Mouse (Mus musculus): ENCODE data around the gene Pard3b. TPM values are rescaled to one million over a fixed set of nuclear protein-coding genes. Genes with fewer than 3 reads are reported as not detected.

Pard3b gene
- polyA plus RNA-seq, 1 experiment from 2014 or later, result 15.4 TPM

DNA sequence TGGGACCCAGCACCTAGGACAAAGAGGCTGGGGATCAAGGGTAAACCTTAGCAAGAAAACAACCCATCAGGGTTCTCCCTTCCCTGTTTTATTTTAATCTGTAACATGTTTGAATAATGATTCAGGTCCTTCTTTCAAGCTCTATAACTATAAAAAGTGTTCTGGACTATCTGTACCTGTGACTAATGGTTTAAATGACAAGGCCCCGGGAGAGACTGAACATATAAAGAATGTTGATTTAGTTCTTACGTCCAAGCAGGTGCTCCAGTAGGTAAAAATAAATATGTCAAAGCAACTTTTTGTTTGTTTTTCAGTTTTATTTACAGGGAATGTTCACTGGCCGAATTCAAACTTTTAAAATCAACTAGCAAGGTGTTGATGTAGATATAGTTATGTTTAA lies 544.0 kb downstream of the Pard3b start:
- DNase-seq (ENCODE audit: low spot score) (no peak), ATAC-seq (replicated peaks; ENCODE audit: low FRiP score) (no peak)
- no peaks in the 10 kb centered on the region for H3K36me3 ChIP-seq (ENCODE audit: control insufficient read depth, insufficient read depth, low read length)
- no peak overlapping the region for H3K9ac ChIP-seq (ENCODE audit: low read length)
- WGBS, result 90% methylated on average over 3 of the region's 3 CpGs
- no peak overlapping the region for H3K4me3 ChIP-seq (ENCODE audit: low read depth, low read length)
- H3K4me1 ChIP-seq (replicated peaks; ENCODE audit: control insufficient read depth, insufficient read depth, low read length), result no peaks in the 10 kb centered on the region
- no peaks in the 10 kb centered on the region for H3K27me3 ChIP-seq (ENCODE audit: control insufficient read depth, insufficient read depth, low read length)
- no peak overlapping the region for H3K27ac ChIP-seq (ENCODE audit: low read depth, low read length)
- H3K9me3 ChIP-seq (ENCODE audit: control insufficient read depth, low read length), result no peaks in the 10 kb centered on the region
- no peak overlapping the region for H3K4me2 ChIP-seq (ENCODE audit: low read depth, low read length, severe bottlenecking)

DNA sequence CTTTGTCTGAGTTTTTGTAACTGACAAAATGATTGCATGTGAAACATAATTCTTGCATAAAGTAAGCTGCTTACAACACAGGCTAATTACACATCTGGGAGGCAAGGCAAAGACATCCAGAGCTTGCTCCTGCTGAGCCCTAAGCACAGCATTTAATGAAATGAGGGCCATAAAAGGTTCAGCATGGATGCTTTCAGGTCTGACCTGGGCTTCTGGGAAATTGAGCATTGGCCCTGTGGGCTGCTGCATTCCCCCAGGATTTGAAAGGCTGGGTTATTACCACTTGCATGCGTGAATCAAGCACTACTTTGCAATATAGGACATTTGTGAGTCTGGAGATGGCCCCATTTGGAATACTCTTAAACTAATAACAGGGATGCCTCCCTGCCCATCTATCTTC lies 552.2 kb downstream of the Pard3b start:
- Histone ChIP-seq H3K4me1 (replicated peaks; ENCODE audit: control insufficient read depth, insufficient read depth, low read length) (peaks cover 3% of the 10 kb centered on the region; the same call in 1 of the 2 replicates), H3K27me3 (ENCODE audit: control insufficient read depth, insufficient read depth, low read length) (no peaks in the 10 kb centered on the region), H3K36me3 (ENCODE audit: control insufficient read depth, insufficient read depth, low read length) (no peaks in the 10 kb centered on the region), H3K9ac (ENCODE audit: low read length) (no peak overlapping the region), H3K4me2 (ENCODE audit: low read depth, low read length, severe bottlenecking) (no peak overlapping the region), H3K4me3 (ENCODE audit: low read depth, low read length) (no peak overlapping the region), H3K27ac (ENCODE audit: low read depth, low read length) (peak overlapping the region; percentile 13; the same call in 1 of the 2 replicates), H3K9me3 (ENCODE audit: control insufficient read depth, low read length) (no peaks in the 10 kb centered on the region)
- no peak for ATAC-seq (replicated peaks; ENCODE audit: low FRiP score)
- 39% methylated on average over 1 of the region's 1 CpGs for WGBS
- no peak for DNase-seq (ENCODE audit: low spot score)

DNA sequence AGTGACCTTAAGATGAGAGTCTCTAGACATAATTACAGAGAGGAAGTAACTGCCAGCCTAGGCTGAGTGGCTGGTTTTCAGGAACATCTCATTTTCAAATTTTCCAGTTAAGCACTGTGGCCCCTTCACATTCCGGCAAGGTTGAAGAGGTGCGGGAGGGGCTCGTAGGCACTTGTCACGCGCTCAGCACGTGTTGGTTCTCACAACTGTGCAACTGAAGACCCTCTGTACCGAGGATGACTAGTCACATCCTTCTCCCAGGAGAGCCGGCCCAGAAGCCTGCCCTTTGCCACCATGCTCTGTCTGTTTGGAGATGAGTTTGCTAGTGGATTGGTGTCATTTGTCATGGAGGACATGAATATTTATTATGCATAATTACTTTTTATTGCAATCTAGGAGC lies 558.9 kb downstream of the Pard3b start:
- DNase-seq (ENCODE audit: low spot score), result no peak

DNA sequence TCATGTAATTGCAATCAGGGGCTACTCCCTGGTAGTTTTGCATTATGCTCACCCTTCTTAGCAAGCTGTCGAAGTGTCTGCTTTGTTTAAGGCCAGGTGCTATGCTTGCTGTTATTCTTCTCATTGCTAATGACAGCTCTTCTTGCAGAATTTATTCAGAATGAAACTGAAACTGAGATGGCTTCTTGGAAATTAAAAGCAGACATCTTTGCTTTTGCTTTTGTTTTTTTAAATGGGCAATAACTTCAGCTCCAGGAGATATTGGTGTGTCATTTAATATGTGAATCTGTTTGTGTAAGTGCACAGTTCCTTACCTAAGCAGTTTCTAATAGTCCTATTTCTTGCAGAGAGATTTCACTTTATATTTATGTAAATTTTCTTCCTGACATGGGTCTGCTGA lies 562.3 kb downstream of the Pard3b start:
- Histone ChIP-seq H3K36me3 (ENCODE audit: control insufficient read depth, insufficient read depth, low read length) (no peaks in the 10 kb centered on the region), H3K9ac (ENCODE audit: low read length) (no peak overlapping the region), H3K4me2 (ENCODE audit: low read depth, low read length, severe bottlenecking) (no peak overlapping the region), H3K4me1 (replicated peaks; ENCODE audit: control insufficient read depth, insufficient read depth, low read length) (no peaks in the 10 kb centered on the region), H3K27me3 (ENCODE audit: control insufficient read depth, insufficient read depth, low read length) (no peaks in the 10 kb centered on the region), H3K27ac (ENCODE audit: low read depth, low read length) (no peak overlapping the region), H3K9me3 (ENCODE audit: control insufficient read depth, low read length) (no peaks in the 10 kb centered on the region), H3K4me3 (ENCODE audit: low read depth, low read length) (no peak overlapping the region)
- WGBS, result 77% methylated on average over 1 of the region's 1 CpGs
- no peak for ATAC-seq (replicated peaks; ENCODE audit: low FRiP score)
- DNase-seq (ENCODE audit: low spot score), result no peak

More for the DNA sequence above, 558.9 kb downstream of the Pard3b start:
- no peak for ATAC-seq (replicated peaks; ENCODE audit: low FRiP score)
- Histone ChIP-seq H3K9me3 (ENCODE audit: control insufficient read depth, low read length) (no peaks in the 10 kb centered on the region), H3K9ac (ENCODE audit: low read length) (no peak overlapping the region), H3K4me2 (ENCODE audit: low read depth, low read length, severe bottlenecking) (no peak overlapping the region), H3K27ac (ENCODE audit: low read depth, low read length) (no peak overlapping the region), H3K36me3 (ENCODE audit: control insufficient read depth, insufficient read depth, low read length) (no peaks in the 10 kb centered on the region), H3K4me3 (ENCODE audit: low read depth, low read length) (no peak overlapping the region), H3K4me1 (replicated peaks; ENCODE audit: control insufficient read depth, insufficient read depth, low read length) (no peaks in the 10 kb centered on the region), H3K27me3 (ENCODE audit: control insufficient read depth, insufficient read depth, low read length) (no peaks in the 10 kb centered on the region)
- 76% methylated on average over 8 of the region's 8 CpGs for WGBS

DNA sequence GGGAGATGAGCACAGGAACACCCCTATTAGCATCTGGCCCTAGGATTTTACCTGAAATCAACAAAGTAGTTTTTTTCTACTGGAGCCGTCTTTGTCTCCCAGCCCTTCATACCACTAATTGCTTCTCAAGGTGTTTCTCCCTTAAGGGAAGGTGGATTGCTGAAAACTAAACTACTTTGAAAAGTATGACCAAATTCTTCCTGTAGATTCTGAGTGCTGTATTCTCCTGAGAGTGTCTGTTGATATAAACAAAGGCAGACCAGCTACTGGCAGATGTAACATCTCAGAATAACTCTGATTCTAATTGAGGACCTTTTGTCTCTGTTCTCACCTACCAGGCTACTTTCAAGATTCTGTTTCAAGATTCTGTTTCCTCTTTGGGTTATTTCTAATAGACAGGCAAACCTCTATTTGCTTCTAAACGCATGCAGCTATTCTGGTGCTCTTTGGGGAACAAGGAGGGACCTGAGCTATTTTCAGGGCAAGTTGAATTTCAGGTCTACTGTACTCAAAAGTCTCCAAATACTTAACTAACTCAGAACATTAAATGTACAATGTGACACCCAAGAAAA lies 563.1 kb downstream of the Pard3b start:
- WGBS, result 67% methylated on average over 2 of the region's 2 CpGs
- H3K4me2 ChIP-seq (ENCODE audit: low read depth, low read length, severe bottlenecking), result no peak overlapping the region
- ATAC-seq (replicated peaks; ENCODE audit: low FRiP score) (no peak), DNase-seq (ENCODE audit: low spot score) (no peak)
- no peak overlapping the region for H3K27ac ChIP-seq (ENCODE audit: low read depth, low read length)
- H3K4me1 ChIP-seq (replicated peaks; ENCODE audit: control insufficient read depth, insufficient read depth, low read length), result no peaks in the 10 kb centered on the region
- no peak overlapping the region for H3K4me3 ChIP-seq (ENCODE audit: low read depth, low read length)
- no peaks in the 10 kb centered on the region for H3K9me3 ChIP-seq (ENCODE audit: control insufficient read depth, low read length)
- no peaks in the 10 kb centered on the region for H3K27me3 ChIP-seq (ENCODE audit: control insufficient read depth, insufficient read depth, low read length)
- no peak overlapping the region for H3K9ac ChIP-seq (ENCODE audit: low read length)
- H3K36me3 ChIP-seq (ENCODE audit: control insufficient read depth, insufficient read depth, low read length), result no peaks in the 10 kb centered on the region

DNA sequence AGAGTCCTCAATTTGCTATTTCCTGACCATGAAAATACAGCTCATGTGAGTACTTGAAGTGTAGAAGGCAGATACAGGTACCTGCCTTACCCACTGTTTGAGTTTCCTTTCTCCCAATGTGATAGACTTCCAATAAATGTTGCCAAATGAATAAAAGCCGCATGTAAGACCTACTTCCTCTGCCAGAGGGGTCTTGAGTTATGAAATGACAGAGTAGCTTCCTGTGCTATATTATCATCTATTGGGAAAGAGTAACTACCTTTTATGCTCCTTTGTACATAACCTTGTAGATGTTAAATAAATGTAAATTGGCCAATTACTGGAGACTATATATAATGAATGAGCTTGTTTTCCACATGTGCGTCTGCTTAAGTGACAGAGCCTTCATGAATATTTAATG lies 574.7 kb downstream of the Pard3b start:
- ATAC-seq (replicated peaks; ENCODE audit: low FRiP score), result no peak
- no peaks in the 10 kb centered on the region for H3K9me3 ChIP-seq (ENCODE audit: control insufficient read depth, low read length)
- no peak overlapping the region for H3K4me3 ChIP-seq (ENCODE audit: low read depth, low read length)
- WGBS, result 69% methylated on average over 2 of the region's 2 CpGs
- DNase-seq (ENCODE audit: low spot score), result no peak
- H3K27me3 ChIP-seq (ENCODE audit: control insufficient read depth, insufficient read depth, low read length), result no peaks in the 10 kb centered on the region
- no peak overlapping the region for H3K4me2 ChIP-seq (ENCODE audit: low read depth, low read length, severe bottlenecking)
- H3K4me1 ChIP-seq (replicated peaks; ENCODE audit: control insufficient read depth, insufficient read depth, low read length), result no peaks in the 10 kb centered on the region
- no peaks in the 10 kb centered on the region for H3K36me3 ChIP-seq (ENCODE audit: control insufficient read depth, insufficient read depth, low read length)
- no peak overlapping the region for H3K27ac ChIP-seq (ENCODE audit: low read depth, low read length)
- no peak overlapping the region for H3K9ac ChIP-seq (ENCODE audit: low read length)

DNA sequence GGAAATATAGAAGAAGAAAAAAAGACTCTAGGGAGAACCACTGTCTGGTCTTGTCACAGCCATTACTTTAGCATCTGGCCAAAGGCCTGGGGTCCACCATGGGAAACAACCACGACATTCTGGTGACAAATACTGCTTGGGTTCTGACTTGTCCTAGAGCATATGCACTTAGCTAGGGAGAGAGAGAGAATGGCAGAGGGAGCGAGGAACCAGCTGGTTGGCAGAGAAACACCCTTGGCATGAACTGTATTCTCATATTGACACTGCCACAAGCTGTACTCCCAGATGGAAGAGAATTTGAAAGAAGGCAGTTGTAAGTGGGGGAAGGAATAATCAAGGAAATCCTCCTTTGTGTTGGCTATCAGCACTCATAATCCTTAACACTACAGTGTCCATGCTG lies 577.2 kb downstream of the Pard3b start:
- H3K9ac ChIP-seq (ENCODE audit: low read length), result no peak overlapping the region
- no peak overlapping the region for H3K4me2 ChIP-seq (ENCODE audit: low read depth, low read length, severe bottlenecking)
- H3K36me3 ChIP-seq (ENCODE audit: control insufficient read depth, insufficient read depth, low read length), result no peaks in the 10 kb centered on the region
- H3K9me3 ChIP-seq (ENCODE audit: control insufficient read depth, low read length), result no peaks in the 10 kb centered on the region
- DNase-seq (ENCODE audit: low spot score) (no peak), ATAC-seq (replicated peaks; ENCODE audit: low FRiP score) (no peak)
- 73% methylated on average over 2 of the region's 2 CpGs for WGBS
- H3K4me1 ChIP-seq (replicated peaks; ENCODE audit: control insufficient read depth, insufficient read depth, low read length), result no peaks in the 10 kb centered on the region
- no peak overlapping the region for H3K27ac ChIP-seq (ENCODE audit: low read depth, low read length)
- no peaks in the 10 kb centered on the region for H3K27me3 ChIP-seq (ENCODE audit: control insufficient read depth, insufficient read depth, low read length)
- H3K4me3 ChIP-seq (ENCODE audit: low read depth, low read length), result no peak overlapping the region

DNA sequence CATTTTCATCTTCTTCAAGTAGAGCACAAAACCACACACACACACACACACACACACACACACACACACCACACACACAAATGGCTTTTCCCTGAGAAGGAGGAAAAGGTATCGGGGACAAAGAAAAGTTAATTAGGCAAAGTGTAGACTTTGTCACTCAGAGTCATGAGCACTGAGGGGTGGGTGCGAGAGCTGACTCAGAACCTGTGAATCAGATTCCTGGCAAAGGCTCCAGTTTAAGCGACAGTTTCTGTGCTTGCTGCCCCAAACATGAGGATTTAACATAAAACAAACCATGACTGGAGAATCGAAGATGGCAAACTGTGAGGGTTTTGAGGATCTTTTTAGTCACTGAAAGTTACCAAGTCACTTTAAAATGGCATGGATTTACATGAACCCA lies 577.9 kb downstream of the Pard3b start:
- Histone ChIP-seq H3K27ac (ENCODE audit: low read depth, low read length) (no peak overlapping the region), H3K36me3 (ENCODE audit: control insufficient read depth, insufficient read depth, low read length) (no peaks in the 10 kb centered on the region), H3K27me3 (ENCODE audit: control insufficient read depth, insufficient read depth, low read length) (no peaks in the 10 kb centered on the region), H3K9me3 (ENCODE audit: control insufficient read depth, low read length) (no peaks in the 10 kb centered on the region), H3K9ac (ENCODE audit: low read length) (no peak overlapping the region), H3K4me2 (ENCODE audit: low read depth, low read length, severe bottlenecking) (no peak overlapping the region), H3K4me1 (replicated peaks; ENCODE audit: control insufficient read depth, insufficient read depth, low read length) (no peaks in the 10 kb centered on the region), H3K4me3 (ENCODE audit: low read depth, low read length) (no peak overlapping the region)
- 81% methylated on average over 4 of the region's 4 CpGs for WGBS
- ATAC-seq (replicated peaks; ENCODE audit: low FRiP score) (no peak), DNase-seq (ENCODE audit: low spot score) (no peak)

DNA sequence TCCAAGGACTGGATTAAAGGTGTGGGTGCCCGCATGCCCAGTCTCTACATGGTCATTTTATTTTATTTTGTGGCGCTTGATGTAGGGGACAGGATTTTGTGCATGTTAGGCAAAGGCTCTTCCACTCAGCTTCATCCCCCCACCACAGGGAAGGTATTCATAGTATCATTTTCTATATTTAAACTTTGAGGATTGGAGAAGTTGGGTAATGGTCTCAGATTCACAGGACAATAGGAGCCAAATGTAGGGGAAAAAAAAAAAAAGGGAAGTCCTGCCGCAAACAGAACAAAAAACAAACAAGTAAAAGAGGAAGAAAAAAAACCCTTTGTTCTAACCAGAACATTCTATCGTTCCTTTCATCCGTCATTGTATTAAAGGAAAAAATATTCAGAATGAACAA lies 590.5 kb downstream of the Pard3b start:
- Histone ChIP-seq H3K9me3 (ENCODE audit: control insufficient read depth, low read length) (no peaks in the 10 kb centered on the region), H3K4me3 (ENCODE audit: low read depth, low read length) (no peak overlapping the region), H3K9ac (ENCODE audit: low read length) (no peak overlapping the region), H3K4me2 (ENCODE audit: low read depth, low read length, severe bottlenecking) (no peak overlapping the region), H3K4me1 (replicated peaks; ENCODE audit: control insufficient read depth, insufficient read depth, low read length) (no peaks in the 10 kb centered on the region), H3K36me3 (ENCODE audit: control insufficient read depth, insufficient read depth, low read length) (no peaks in the 10 kb centered on the region), H3K27me3 (ENCODE audit: control insufficient read depth, insufficient read depth, low read length) (no peaks in the 10 kb centered on the region), H3K27ac (ENCODE audit: low read depth, low read length) (no peak overlapping the region)
- DNase-seq (ENCODE audit: low spot score) (no peak), ATAC-seq (replicated peaks; ENCODE audit: low FRiP score) (no peak)
- WGBS, result 88% methylated on average over 5 of the region's 5 CpGs

Measured in forebrain, embryonic 11.5 days (tissue).